Mouse (Mus musculus) CH12.LX (cell line): ENCODE measurements around the gene Gas2l1. TPM values are rescaled to one million over a fixed set of nuclear protein-coding genes. Genes with fewer than 3 reads are reported as not detected.

Source experiments
- DNase-seq: peaks from one replicate; pipeline ENCODE4 v3.0.0-alpha.2; 2013; ENCODE audit errors: extremely low read depth
- H3K27ac ChIP-seq: 2 replicates; pipeline ENCODE4 v1.5.1; 2012; ENCODE audit warnings: low read depth, mild to moderate bottlenecking, control low read depth, moderate library complexity; ENCODE audit not compliant: insufficient read depth
- H3K27me3 ChIP-seq: replicated peaks from 2 replicates; pipeline ENCODE3; 2012; ENCODE audit warnings: inconsistent platforms
- H3K36me3 ChIP-seq, 2 experiments: replicated peaks in 1 of 2; 2 replicates each; pipeline versions ENCODE3 to v1.6.1; 2012; ENCODE audit warnings: inconsistent platforms in 1 of 2, low read length in 1 of 2, mild to moderate bottlenecking in 1 of 2, mixed read lengths in 1 of 2, moderate library complexity in 1 of 2; ENCODE audit not compliant: control insufficient read depth in 1 of 2, insufficient read depth in 1 of 2
- H3K4me1 ChIP-seq, 2 experiments: 2 replicates each; pipeline ENCODE4 v1.6.1; 2012; ENCODE audit warnings: inconsistent platforms in 1 of 2, moderate library complexity in 1 of 2; ENCODE audit not compliant: insufficient read depth in 2 of 2, control insufficient read depth in 1 of 2
- H3K4me2 ChIP-seq: 2 replicates; pipeline ENCODE4 v1.6.1; 2012; ENCODE audit warnings: low read depth, mild to moderate bottlenecking, control low read depth; ENCODE audit not compliant: poor library complexity, insufficient read depth, severe bottlenecking
- H3K4me3 ChIP-seq, 3 experiments: fragments of 150-350 bp in 1 of 3; sonication (generic) in 1 of 3; replicated peaks in 1 of 3; 2 replicates each; pipeline versions ENCODE3 to v1.5.1; 2011 to 2012; ENCODE audit warnings: low read depth in 2 of 3, low read length in 2 of 3, mild to moderate bottlenecking in 2 of 3, moderate library complexity in 2 of 3, control low read depth in 1 of 3, improper control_type of control experiment in 1 of 3, inconsistent platforms in 1 of 3, mixed read lengths in 1 of 3; ENCODE audit not compliant: poor library complexity in 1 of 3
- H3K79me2 ChIP-seq: replicated peaks from 2 replicates; pipeline ENCODE4 v1.6.1; 2012; ENCODE audit warnings: mild to moderate bottlenecking, moderate library complexity; ENCODE audit not compliant: control insufficient read depth, poor library complexity, insufficient read depth, severe bottlenecking; ENCODE audit errors: extremely low read depth
- H3K9ac ChIP-seq: 2 replicates; pipeline ENCODE4 v1.6.1; 2012; ENCODE audit warnings: low read depth, mild to moderate bottlenecking, control low read depth, moderate library complexity; ENCODE audit not compliant: insufficient read depth
- H3K9me3 ChIP-seq: replicated peaks from 2 replicates; pipeline ENCODE3; 2012; ENCODE audit warnings: low read length, inconsistent platforms, mixed read lengths
- BHLHE40 ChIP-seq: IDR thresholded peaks from 2 replicates; pipeline ENCODE4 v1.6.1; 2011; ENCODE audit warnings: mild to moderate bottlenecking, low read depth, low read length, improper control_type of control experiment
- CHD1 ChIP-seq: IDR thresholded peaks from 2 replicates; pipeline ENCODE4 v1.6.1; 2012; ENCODE audit warnings: low read depth, low read length, improper control_type of control experiment, inconsistent platforms
- CHD2 ChIP-seq: IDR thresholded peaks from 2 replicates; pipeline ENCODE4 v1.6.1; 2011; ENCODE audit warnings: low read length, improper control_type of control experiment
- CTCF ChIP-seq, 2 experiments: IDR thresholded peaks in 1 of 2; conservative IDR thresholded peaks in 1 of 2; 2 replicates each; pipeline ENCODE4 v1.5.1; 2011 to 2012; ENCODE audit warnings: low read depth in 2 of 2, low read length in 2 of 2, improper control_type of control experiment in 1 of 2, inconsistent platforms in 1 of 2, mild to moderate bottlenecking in 1 of 2, moderate library complexity in 1 of 2
- ELF1 ChIP-seq: IDR thresholded peaks from 2 replicates; pipeline ENCODE4 v1.6.1; 2014; ENCODE audit warnings: low read depth, mild to moderate bottlenecking, inconsistent platforms, low read length, improper control_type of control experiment
- EP300 ChIP-seq: IDR thresholded peaks from 2 replicates; pipeline ENCODE4 v1.6.1; 2011; ENCODE audit warnings: low read length, improper control_type of control experiment
- ETS1 ChIP-seq: conservative IDR thresholded peaks from 2 replicates; pipeline ENCODE4 v1.6.1; 2012; ENCODE audit warnings: low read depth, mild to moderate bottlenecking, inconsistent platforms, low read length, improper control_type of control experiment, moderate library complexity
- HCFC1 ChIP-seq: IDR thresholded peaks from 2 replicates; pipeline ENCODE4 v1.6.1; 2012; ENCODE audit warnings: low read depth, mild to moderate bottlenecking, inconsistent platforms, low read length, improper control_type of control experiment
- JUN ChIP-seq: IDR thresholded peaks from 2 replicates; pipeline ENCODE4 v1.6.1; 2011; ENCODE audit warnings: low read depth, mild to moderate bottlenecking, low read length, improper control_type of control experiment, moderate library complexity; ENCODE audit not compliant: insufficient read depth
- JUND ChIP-seq: conservative IDR thresholded peaks from 2 replicates; pipeline ENCODE4 v1.6.1; 2011; ENCODE audit warnings: low read depth, low read length, improper control_type of control experiment
- KAT2A ChIP-seq: IDR thresholded peaks from 2 replicates; pipeline ENCODE4 v1.6.1; 2012; ENCODE audit warnings: low read length, improper control_type of control experiment, inconsistent platforms; ENCODE audit not compliant: insufficient replicate concordance
- MAFK ChIP-seq: IDR thresholded peaks from 2 replicates; pipeline ENCODE4 v1.6.1; 2011; ENCODE audit warnings: low read length, improper control_type of control experiment; ENCODE audit not compliant: insufficient replicate concordance
- MAZ ChIP-seq: IDR thresholded peaks from 2 replicates; pipeline ENCODE4 v1.6.1; 2012; ENCODE audit warnings: low read depth, mild to moderate bottlenecking, inconsistent platforms, low read length, improper control_type of control experiment, moderate library complexity
- MEF2A ChIP-seq: IDR thresholded peaks from 2 replicates; pipeline ENCODE4 v1.6.1; 2014; ENCODE audit warnings: low read depth, mild to moderate bottlenecking, inconsistent platforms, low read length, improper control_type of control experiment, borderline replicate concordance
- MXI1 ChIP-seq: IDR thresholded peaks from 2 replicates; pipeline ENCODE4 v1.6.1; 2011; ENCODE audit warnings: mild to moderate bottlenecking, low read depth, low read length, improper control_type of control experiment
- NRF1 ChIP-seq: IDR thresholded peaks from 2 replicates; pipeline ENCODE4 v1.6.1; 2014; ENCODE audit warnings: low read depth, mild to moderate bottlenecking, inconsistent platforms, low read length, improper control_type of control experiment, moderate library complexity
- POLR2A ChIP-seq: IDR thresholded peaks from 2 replicates; pipeline ENCODE4 v1.6.1; 2011; ENCODE audit warnings: low read depth, mild to moderate bottlenecking, improper control_type of control experiment, low read length
- POLR2AphosphoS2 ChIP-seq: IDR thresholded peaks from 2 replicates; pipeline ENCODE4 v1.6.1; 2011; ENCODE audit warnings: low read depth, low read length, improper control_type of control experiment
- RAD21 ChIP-seq: IDR thresholded peaks from 2 replicates; pipeline ENCODE4 v1.6.1; 2011; ENCODE audit warnings: low read depth, mild to moderate bottlenecking, low read length, improper control_type of control experiment, moderate library complexity
- RCOR1 ChIP-seq: conservative IDR thresholded peaks from 2 replicates; pipeline ENCODE4 v1.6.1; 2012; ENCODE audit warnings: low read depth, mild to moderate bottlenecking, inconsistent platforms, low read length, improper control_type of control experiment
- SIN3A ChIP-seq: IDR thresholded peaks from 2 replicates; pipeline ENCODE4 v1.6.1; 2012; ENCODE audit warnings: low read length, improper control_type of control experiment, inconsistent platforms
- UBTF ChIP-seq: IDR thresholded peaks from 2 replicates; pipeline ENCODE4 v1.6.1; 2012; ENCODE audit warnings: low read depth, mild to moderate bottlenecking, inconsistent platforms, low read length, improper control_type of control experiment, moderate library complexity
- USF1 ChIP-seq: IDR thresholded peaks from 2 replicates; pipeline ENCODE4 v1.6.1; 2014; ENCODE audit warnings: low read depth, mild to moderate bottlenecking, inconsistent platforms, low read length, improper control_type of control experiment
- USF2 ChIP-seq: conservative IDR thresholded peaks from 2 replicates; pipeline ENCODE4 v1.6.1; 2011; ENCODE audit warnings: low read depth, low read length, improper control_type of control experiment
- ZC3H11A ChIP-seq: IDR thresholded peaks from 2 replicates; pipeline ENCODE4 v1.6.1; 2012; ENCODE audit warnings: low read depth, mild to moderate bottlenecking, inconsistent platforms, low read length, improper control_type of control experiment
- dilution Hi-C: fragments of 300-500 bp; cut with MboI; formaldehyde crosslinking; loops from 2 replicates; pipeline ENCODE4 v1.14.3; 2020; ENCODE audit warnings: low sequenced_read_pairs; ENCODE audit not compliant: extremely low pct_unique_long_range_greater_than_20kb, extremely low pct_ligation_motif_present
- in situ Hi-C: fragments of 300-500 bp; cut with MboI; formaldehyde crosslinking; loops from 3 replicates; pipeline ENCODE4 v1.14.3; 2019; ENCODE audit warnings: low sequenced_read_pairs, low pct_ligation_motif_present, low pct_unique_long_range_greater_than_20kb, mixed read lengths
- polyA plus RNA-seq: library from polyadenylated mRNA; unstranded; fragments of >175 nt; gene quantifications from 2 replicates; pipeline ENCODE4 v1.2.1, GENCODE M21; 2012; ENCODE audit warnings: low read depth; ENCODE audit not compliant: insufficient read length
- total RNA-seq, 2 experiments: library from RNA; depleted of rRNA; stranded (reverse); fragments of 300-350 nt in 1 of 2; fragments of >200 nt in 1 of 2; gene quantifications; 2 replicates each; pipeline ENCODE4 v1.2.3; 2012 to 2014

The Gas2l1 gene
- total and polyA plus RNA-seq, 3 experiments, result 3.3 to 12.5 (median 8.8) TPM

- H3K9ac ChIP-seq, result peak overlapping the region; percentile 98
- in situ Hi-C loops, result loop anchor here (5.0 kb wide), 1 partner anchor 34 kb away; no protein-coding TSS in a partner anchor
- dilution Hi-C loops, result no loop called here
These were observed 31.4 kb upstream of the Gas2l1 start for GRCm38 (mm10) chr11:5096480-5097020.

GRCm38 (mm10) chr11:5095877-5096276, 30.8 kb upstream of the Gas2l1 start:
- Histone ChIP-seq H3K4me1 (peaks cover 6 to 45% of the 10 kb centered on the region in 2 experiments; a peak in 3 of 4 replicates), H3K9me3 (no peaks in the 10 kb centered on the region), H3K79me2 (peaks cover 78% of the 10 kb centered on the region), H3K27me3 (no peaks in the 10 kb centered on the region), H3K4me2 (peak overlapping the region; percentile 97), H3K36me3 (peaks cover 20 to 48% of the 10 kb centered on the region in 2 experiments), H3K9ac (peak overlapping the region; percentile 98), H3K27ac (no peak overlapping the region), H3K4me3 (peak overlapping the region in 1 of 3 experiments; percentile 16)
- TF ChIP-seq CTCF (conservative IDR thresholded peaks at IDR 0.05 in 1 of 2, IDR thresholded peaks at IDR 0.05 in 1 of 2; ENCODE audit: low read depth in 2 of 2, low read length in 2 of 2), result no peak
- no peak for TF ChIP-seq KAT2A
- no peak for TF ChIP-seq BHLHE40
- no peak for TF ChIP-seq USF2
- no peak for TF ChIP-seq JUND
- TF ChIP-seq NRF1, result no peak
- no peak for TF ChIP-seq CHD1
- no peak for TF ChIP-seq MAFK
- no peak for TF ChIP-seq JUN
- TF ChIP-seq ZC3H11A, result no peak
- TF ChIP-seq ETS1, result no peak
- DNase-seq, result no peak
- dilution Hi-C loops (no loop called here), in situ Hi-C loops (loop anchor here (5.0 kb wide), 1 partner anchor 34 kb away; no protein-coding TSS in a partner anchor)

More at GRCm38 (mm10) chr11:5096480-5097020, 31.4 kb upstream of the Gas2l1 start:
- peaks cover 7 to 49% of the 10 kb centered on the region in 2 experiments; a peak in 3 of 4 replicates for H3K4me1 ChIP-seq
- H3K4me3 ChIP-seq, result peak overlapping the region; percentile 8 to 85 (median 74)
- H3K79me2 ChIP-seq, result peaks cover 71% of the 10 kb centered on the region
- H3K27me3 ChIP-seq, result no peaks in the 10 kb centered on the region
- no peaks in the 10 kb centered on the region for H3K9me3 ChIP-seq
- no peak for DNase-seq
- TF ChIP-seq SIN3A (no peak), JUN (no peak), MXI1 (no peak), RCOR1 (no peak), CHD1 (no peak), BHLHE40 (no peak), EP300 (no peak), RAD21 (no peak), POLR2AphosphoS2 (no peak), USF2 (no peak), CHD2 (no peak), KAT2A (no peak), USF1 (no peak), HCFC1 (no peak), UBTF (no peak), MEF2A (no peak), POLR2A (no peak), ELF1 (no peak), NRF1 (no peak), MAZ (no peak)
- TF ChIP-seq, all 38 proteins: peak for 0
- peak overlapping the region; percentile 97 for H3K4me2 ChIP-seq
- peaks cover 16 to 47% of the 10 kb centered on the region in 2 experiments for H3K36me3 ChIP-seq
- H3K27ac ChIP-seq, result no peak overlapping the region
